Mouse (Mus musculus) v-Abl transformed pro-B cells (cell line): ENCODE data around the gene Slc13a4.

Experiments used
- in situ Hi-C, 2 experiments: fragments of 400-800 bp; cut with MboI; formaldehyde crosslinking; loops; one replicate each; pipeline ENCODE4 v1.15.1; 2025; ENCODE audit not compliant: unreplicated experiment in 2 of 2

Slc13a4 gene

DNA sequence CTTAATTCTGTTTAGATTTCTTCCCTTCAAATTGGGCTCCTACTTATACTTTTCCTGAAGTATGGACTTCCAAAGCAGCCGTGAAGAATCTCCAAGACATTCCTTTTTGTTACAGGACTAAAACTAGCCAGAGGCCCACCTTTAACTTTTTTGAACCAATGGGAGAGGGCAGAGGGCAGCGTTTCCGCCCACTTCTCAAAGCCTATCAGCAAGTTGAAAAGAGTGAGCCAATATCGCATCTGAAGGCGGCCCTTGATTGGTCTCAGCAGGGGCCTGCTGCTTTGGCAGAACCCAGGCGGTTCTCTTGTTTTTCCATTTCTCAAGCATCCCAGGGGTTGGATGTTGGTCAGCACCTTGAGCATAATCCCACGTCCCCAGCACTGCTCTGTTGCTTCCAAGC is at the start of gene Slc13a4:
Slc13a4 (minus strand) TSS at position 95 of the 400 bp plus-strand sequence.
- in situ Hi-C loops = no loop called here

DNA sequence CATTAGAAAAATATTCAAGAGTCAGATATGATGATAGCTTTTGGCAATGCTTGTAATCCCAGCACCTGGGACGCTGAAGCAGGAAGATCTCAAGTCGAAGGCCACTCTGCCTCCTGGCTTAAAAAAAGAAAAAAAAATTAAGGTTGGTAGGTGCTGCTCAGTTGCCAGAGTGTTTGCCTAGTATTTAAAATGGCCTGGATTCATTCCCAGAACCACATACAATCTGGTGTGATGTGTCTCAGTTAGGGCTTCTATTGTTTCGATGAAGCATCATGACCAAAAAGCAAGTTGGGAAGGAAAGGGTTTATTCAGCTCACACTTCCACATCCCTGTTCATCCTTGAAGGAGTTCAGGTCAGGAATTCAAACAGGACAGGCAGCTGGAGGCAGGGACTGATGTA is 47.4 kb upstream of the Slc13a4 start:
- in situ Hi-C loops = no loop called here

DNA sequence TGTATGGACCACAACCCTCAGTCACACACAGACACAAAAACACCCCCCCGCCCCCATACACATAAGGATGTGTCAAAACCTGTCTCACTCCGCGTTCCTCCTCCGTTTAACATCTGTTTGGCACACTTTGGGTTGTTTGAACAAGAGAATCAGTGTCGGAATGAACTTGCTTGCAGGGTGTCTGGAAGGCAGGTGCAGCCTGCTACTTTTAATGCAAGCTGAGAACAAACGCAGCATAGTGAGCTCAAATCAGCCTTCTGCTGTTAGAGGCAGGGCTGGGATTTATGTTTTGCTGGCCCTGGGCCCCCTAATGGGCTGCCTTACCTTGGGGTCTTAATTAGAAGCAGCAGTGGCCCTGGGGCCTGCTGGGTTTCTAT is 46.7 kb upstream of the Slc13a4 start:
- in situ Hi-C loops = no loop called here

DNA sequence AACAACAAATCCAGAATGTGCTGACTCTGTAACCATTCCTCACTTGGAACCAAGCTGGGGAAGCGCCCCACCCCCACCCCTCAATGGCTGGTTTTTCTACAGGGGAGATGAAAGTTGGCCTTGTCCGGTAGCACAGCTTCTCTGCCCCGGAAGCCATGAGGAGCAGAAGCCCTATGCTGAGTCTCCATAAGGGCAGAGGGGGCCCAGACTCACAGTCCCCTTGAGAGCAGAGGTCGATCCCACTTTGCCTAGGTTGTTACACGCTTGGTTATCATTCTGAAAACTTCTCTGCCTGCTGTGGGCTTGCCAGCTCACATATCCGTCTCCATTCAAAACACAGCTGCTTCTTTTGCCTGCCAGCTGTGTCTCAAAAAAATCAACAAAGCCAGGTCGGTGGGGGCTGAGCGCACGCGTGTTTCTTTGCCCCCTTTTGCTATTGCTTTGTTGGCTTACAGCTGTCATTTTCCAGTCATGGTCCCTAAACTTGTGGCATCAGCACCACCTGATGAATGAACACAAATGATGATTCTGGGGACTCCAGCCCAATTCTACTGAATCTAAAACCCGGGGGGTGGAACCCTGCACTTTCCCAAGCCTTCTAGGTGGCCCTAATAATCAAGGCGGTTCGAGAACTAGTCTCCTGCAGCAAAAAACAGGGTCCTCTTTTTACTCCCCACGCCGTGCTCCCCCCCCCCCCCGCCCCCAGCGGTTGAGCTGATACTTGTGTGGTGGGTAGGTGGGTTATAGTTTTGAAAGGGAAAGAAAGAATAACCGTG is 46.1 kb upstream of the Slc13a4 start:
- in situ Hi-C loops = no loop called here

DNA sequence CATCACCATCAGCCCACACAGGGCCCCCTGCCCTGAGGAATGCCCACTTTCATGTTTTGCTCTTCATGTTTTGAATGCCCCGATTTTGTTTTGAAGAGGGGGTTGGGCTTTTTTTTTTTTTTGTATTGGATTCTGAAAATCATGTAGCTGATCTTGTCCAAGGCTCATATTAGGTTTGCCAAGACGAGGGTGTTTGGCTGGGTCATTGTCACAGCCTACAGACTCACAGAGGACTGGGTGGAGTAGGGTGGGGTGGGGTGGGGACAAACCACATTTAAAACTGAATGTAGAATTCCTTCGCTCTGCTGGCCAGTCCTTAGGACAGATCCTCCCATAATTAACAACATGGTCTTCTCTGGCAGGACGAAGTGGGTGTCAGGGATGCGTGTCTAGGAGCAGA is 45.5 kb upstream of the Slc13a4 start:
- in situ Hi-C loops = no loop called here

DNA sequence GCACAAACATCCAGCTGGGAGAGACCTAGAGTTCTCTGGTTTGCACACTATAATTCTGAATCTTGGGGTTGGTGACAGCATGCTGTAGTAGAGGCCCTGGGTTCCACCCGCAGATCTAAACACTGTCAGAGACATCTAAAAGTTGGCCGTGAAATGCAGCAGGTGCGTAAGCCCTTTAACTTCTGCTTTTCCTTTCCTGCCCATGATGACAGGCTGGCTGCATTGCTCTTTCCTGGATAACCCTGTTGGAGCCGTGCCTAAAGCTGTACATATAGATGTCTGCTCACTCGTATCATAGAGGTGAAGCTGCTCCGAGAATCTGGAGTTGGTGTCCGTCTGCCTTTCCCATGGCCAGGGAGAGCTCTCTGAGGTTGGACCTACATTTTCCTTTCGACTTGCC is 44.9 kb upstream of the Slc13a4 start:
- in situ Hi-C loops = no loop called here

DNA sequence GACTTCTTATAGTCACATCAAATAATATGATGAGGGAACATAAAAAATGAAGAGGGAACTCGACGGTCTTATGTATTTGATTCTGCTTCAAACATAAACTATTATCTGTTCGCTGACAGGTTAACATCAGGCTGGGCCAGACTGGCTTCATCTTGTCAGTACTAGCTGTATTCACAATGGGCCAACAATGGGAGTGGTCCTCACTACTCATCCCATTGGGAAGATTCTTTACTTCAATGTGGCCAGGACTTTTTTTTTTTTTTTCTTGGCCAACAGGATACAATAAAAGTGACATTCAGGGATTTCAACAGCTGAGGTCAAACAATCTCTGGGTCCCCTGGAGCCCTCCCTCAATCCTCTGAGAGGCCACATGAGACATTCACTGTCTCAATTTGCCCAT is 43.9 kb upstream of the Slc13a4 start:
- in situ Hi-C loops = no loop called here

DNA sequence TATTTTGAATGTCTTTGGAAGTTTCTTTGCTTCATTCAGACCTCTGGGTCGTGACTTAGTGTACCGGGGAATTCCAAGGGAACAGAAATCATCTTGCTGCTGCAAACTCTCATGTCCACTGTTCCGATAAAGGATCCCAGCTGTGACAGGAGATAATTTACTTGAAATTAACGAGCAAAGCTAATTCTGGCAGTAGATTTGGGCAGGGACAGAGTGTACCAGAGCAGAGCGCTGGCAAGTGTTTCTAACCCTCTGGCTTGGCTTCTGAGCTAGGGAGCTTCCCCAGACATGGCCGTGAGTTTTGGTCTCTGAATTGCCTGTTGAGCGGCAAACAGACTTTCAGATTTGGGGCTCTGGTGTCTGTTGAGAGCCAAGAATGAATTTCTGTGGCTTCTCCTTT is 41.9 kb upstream of the Slc13a4 start:
- in situ Hi-C loops = no loop called here

DNA sequence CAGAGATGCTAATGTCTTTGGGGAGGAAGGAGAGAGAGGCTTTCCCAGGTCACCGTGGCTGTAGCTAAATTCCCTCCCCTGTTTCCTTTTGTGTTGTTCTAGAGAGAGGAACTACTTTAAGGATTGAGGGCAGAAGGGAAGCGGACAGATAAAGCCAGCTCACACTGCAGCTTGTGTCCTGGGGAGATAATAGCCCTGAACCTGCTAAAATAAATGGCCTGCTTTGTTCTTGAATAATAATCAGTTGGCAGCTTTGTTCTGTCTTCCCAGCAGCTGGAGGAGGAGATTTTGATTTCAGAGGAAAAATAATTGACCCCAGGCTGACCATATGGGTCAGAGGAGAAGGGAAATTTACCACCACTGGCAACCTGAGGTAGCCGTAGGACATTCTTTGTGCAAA is 30.7 kb upstream of the Slc13a4 start:
- in situ Hi-C loops = no loop called here

DNA sequence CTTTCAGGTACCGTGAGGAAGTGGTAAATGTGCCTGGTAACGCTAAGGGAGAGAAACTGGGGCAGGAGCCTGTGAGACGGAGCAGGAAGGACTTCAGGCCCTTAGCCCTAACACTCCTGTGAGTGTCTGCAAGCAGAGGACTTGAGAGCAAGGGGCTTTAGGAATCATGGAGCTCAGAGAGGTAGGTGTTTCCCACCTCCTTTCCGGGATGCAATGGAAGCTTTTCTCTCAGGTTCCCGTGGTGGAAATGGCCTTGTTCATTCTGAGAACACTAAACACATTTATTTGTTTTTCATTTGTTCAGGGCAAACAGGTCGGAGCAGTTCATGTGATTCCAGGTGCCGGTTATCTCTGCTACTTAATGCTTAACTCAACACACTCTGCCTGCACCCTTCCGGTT is 29.9 kb upstream of the Slc13a4 start:
- in situ Hi-C loops = no loop called here

DNA sequence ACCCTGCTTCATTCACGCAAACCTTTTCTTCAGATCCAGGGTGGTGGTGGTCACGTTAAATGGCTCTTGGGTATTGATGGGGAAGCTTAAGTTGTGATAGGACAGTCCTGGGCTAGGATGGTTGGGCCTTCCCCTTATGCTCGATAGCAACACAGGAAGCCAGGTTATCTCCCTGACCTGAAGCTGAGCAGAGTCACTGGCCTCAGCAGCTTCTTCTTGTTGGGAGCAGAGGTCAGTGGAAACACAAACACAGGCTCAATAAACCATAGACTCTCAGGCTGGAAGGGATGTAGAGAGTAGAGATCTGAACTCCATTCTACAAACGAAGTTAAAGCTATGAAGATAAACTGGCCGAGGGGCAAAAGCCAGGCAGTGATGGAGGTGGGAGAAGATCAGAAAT is 27.5 kb upstream of the Slc13a4 start:
- in situ Hi-C loops = no loop called here

DNA sequence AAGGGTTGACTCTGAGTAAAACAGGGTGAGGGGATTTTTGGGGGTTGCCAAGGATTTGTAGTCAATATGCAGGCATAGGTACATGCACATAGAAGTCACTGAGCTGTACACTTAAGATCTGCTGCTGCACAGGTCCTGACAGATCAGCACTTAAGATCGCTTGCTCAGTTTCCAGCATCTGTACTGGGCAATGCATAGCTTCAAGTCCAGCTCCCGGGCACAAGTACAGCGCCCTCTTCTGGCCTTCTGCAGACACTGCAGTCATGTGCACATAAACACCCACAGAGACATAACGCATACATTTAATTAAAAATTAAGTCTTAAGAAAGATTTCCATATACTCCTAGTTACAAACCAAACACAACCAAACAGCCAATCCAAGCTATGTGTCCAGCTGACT is 26.3 kb upstream of the Slc13a4 start:
- in situ Hi-C loops = no loop called here

DNA sequence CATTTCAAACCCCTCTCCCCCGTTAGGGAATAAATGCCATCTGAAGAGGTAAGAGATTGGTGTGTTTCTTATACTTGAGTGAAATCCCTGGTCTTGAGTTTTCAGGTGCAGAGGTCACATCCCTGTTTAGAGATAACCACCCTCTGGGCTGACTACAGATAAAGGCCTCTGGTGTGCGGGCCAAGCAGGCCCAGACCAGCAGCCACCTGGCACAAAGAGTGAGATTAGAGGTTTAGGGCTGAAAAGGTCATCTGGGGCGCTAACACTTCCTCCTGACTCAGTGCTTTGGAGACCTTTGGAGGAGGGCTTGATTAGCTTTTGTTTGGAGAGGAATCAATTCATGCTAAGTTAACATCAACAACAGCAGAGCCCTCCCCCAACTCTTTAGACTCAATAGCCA is 25.7 kb upstream of the Slc13a4 start:
- in situ Hi-C loops = no loop called here

DNA sequence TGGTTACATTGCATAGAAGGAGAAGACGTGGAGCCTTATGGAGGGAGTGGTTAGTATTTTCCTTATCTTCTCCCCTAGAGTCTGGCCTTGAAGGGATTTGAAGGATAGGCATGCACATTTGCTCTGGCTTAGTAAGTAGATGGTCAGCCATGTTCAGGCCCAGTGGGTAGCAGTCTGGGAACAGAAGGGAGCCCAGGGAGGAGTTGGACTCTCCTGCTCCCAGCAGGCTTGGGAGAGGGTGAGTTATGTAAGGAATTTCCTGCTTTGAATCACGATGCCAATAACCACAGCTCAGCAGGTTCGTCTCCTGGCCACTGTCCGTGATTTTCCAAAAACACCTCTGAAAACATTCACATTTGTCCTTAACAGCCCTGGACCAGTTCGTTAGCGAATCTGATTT is 22.9 kb upstream of the Slc13a4 start:
- in situ Hi-C loops = no loop called here

DNA sequence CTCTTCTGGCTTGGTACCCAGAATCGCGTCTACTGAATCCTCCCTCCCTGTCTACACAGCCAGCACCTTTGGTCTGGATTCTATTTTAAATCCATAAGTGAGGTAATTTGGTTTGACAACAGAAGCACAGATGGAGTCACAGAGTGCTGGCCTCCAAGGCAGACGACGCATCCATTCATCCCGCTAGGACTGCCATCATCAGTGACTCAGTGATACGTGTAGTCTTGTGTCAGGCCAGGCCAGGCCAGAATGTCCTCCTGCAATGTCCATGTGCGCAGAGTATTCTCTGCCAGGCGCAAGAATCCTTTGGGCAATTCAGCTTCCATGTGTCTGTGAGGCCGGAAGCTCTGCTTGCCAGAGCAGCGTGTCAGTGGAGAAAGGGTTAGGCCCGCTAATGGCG is 22.0 kb upstream of the Slc13a4 start:
- in situ Hi-C loops = no loop called here

DNA sequence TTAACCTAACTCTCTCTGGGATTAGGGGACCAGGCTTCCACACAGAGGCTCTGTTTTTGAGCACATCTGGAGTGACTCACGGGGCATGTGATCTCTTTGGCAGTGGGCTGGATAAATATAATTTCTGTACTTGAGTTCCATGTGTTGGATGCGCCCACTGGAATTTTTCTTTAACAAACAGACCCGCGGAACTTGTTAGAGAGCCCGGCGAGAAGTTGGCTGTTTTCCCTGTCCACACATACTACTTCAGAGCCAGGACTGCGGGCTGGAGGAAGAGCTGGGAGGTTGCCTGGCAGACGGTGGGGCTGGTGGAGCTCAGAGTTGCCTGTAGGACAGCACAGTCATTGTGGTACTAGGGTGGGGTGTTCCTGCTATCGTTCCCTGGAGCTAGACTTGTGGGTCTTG is 18.2 kb upstream of the Slc13a4 start, which contains the start of gene Fam180a:
Fam180a (minus strand) TSS at position 31 of the 405 bp plus-strand sequence.
- in situ Hi-C loops = no loop called here

DNA sequence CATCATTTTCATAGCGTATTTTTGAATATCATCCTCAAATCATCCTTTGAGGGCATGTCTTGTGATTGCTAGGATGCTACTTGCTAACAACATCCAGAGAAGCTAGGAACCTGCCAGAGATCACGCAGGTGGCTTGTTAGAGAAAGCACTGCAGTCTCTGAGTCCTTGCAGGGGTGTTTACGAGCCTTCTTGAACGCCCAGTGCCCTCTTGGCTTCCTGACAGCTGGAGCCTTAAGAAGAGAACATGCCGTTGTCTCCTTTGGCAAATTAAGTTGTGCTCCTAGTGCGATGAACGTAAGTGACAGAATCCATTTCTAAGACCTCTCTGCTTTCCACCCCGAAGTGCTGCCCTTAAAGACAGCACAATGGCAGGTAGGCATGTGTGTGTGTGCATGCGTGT is 16.4 kb upstream of the Slc13a4 start:
- in situ Hi-C loops = no loop called here

DNA sequence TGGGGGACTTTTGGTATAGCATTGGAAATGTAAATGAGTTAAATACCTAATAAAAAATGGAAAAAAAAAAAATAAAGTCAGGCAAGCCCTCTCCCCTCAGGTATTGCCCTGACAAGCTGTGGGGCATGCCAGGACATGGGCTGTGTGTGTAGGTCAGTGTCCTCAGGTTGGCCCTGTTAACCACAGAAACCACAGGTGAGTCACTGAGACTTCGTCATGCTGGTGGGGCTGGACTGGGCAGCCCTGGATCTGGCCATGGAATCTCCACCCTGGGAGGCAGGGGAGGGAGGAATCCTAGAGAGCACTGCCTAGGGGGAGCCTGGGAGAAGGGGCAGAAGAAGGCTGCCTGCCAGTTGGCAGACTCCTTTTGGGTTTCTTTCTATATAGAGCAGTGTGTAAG is 15.1 kb upstream of the Slc13a4 start:
- in situ Hi-C loops = no loop called here

DNA sequence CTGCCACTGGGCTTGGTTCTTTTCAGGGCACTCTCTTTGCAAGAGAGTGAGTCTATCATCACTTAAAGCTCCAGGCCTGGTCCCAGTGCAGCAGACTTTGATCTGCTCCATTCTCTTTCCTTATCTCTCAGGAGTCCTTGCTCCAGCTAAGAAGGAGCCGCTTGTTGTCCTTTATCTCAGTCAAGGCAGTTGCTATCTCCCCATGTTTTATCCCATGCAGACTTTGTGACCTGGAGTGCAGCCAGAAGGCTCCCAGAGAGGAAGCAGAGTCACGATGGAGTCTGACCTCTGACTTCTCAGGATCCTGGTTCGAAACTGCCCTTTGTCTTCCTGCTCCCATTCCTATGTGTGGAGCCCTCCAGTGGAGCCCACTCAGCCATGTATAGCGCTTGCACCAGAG is 13.2 kb upstream of the Slc13a4 start:
- in situ Hi-C loops = no loop called here

DNA sequence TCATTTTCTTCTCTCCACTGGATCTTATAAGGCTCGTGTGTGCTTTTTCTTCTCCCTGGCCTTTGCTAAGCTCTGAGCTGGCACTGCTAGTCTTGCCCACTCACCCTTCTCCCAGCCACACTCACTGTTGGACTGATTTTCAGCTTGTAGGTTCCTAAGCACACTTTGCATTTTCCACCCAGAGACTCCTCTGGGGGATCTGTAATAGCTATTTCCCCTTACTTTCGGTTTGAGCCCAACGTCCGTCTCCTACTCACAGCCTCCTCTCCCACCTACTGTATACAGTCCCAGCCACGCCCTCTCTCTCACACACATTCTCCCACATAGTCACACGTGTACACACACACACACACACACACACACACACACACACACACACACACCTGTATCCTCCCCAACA is 11.9 kb upstream of the Slc13a4 start:
- in situ Hi-C loops = no loop called here

DNA sequence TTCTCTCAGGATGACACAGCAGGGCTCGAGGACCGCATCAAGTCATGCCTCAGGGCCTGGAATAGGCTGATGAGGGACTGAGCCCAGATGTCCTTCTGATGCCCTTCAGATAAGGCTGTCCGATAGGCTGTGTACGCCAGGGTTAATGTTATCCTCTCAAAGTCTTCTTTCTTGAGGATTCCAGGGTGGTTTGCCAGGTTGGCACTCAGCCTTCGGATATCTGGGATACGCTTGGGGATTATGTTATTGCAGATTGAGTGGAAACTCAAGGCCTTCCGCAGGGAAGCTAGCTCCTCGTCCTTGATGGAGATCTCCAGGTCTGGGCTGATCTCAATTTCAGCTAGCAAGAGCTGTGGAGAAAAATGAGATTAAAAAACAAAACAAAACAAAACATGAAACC is 5.6 kb upstream of the Slc13a4 start:
- in situ Hi-C loops = no loop called here

DNA sequence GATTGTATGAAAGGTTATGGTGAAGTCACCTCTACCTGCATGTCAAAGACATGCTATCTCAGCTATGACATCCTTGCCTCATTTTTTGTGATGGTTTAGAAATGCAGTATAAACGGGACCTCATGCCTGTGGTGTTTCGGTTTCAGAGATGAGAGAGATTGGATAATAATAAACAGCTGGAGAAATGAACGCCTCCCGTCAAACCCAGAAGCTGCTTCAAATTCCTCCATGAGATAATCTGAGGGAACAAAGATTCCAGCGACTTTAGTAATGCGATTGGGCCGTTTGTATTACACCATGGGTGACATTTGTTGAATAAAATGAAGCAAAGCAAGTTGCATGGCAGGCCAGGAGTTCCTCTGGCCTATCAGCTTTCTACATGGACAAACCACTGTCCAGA is 1.5 kb upstream of the Slc13a4 start:
- in situ Hi-C loops = no loop called here

DNA sequence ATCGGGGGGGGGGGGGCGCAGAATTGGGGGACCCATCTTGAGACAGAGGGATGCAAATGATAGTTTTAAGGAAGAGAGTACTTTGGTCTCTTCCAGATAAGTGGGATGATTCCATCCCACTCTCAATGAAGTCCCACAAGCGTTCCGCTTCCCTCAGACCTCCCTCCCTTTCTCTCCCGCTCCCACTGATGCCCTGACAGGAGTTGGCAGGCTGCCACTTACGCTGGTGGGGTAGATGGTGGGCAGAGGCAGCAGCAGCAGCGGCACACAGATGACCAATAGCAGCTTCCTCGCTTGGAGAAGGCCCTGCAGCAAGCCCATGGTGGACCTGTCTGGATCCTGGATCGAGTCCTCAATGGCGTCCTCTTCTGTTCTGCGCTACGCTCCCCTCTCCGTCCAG is 795 bp downstream of the Slc13a4 start:
- in situ Hi-C loops = no loop called here
